Mouse (Mus musculus) heart, embryonic 11.5 days (tissue): ENCODE measurements around the gene Cip2a. TPM values are rescaled to one million over a fixed set of nuclear protein-coding genes. Genes with fewer than 3 reads are reported as not detected.

ENCODE experiments used
- polyA plus RNA-seq: library from polyadenylated mRNA; unstranded; fragments of >200 nt; fragmentation: Nextera tagmentation; extraction: Ambion mirVana; gene quantifications from 2 replicates; pipeline ENCODE4 v1.2.1, GENCODE M21; 2014

Gene Cip2a
- polyA plus RNA-seq, 1 experiment from 2014 or later: 30.0 TPM

Other genes with a start within 250 kb of the Cip2a start
- gene Trat1, start 222.2 kb upstream of the Cip2a start, polyA plus RNA-seq: 0.04 TPM in 1 of 2 replicates, not detected in the other
- not detected in 2 replicates for gene Retnlb, start 177.3 kb upstream of the Cip2a start, polyA plus RNA-seq
- gene Retnla, start 151.6 kb upstream of the Cip2a start, polyA plus RNA-seq: not detected in 2 replicates
- gene Retnlg, start 121.6 kb upstream of the Cip2a start, polyA plus RNA-seq: not detected in 2 replicates
- gene Dzip3, start within 50 bp of the Cip2a start, polyA plus RNA-seq: 26.3 and 27.8 TPM in 2 replicates
- gene Myh15, start 63.3 kb downstream of the Cip2a start, polyA plus RNA-seq: not detected in 2 replicates